Mouse (Mus musculus): ENCODE measurements around the gene Faah.
A peak's percentile ranks its signal among the peaks of the same experiment; 100 is the strongest.

- TF ChIP-seq CTCF (IDR thresholded peaks at IDR 0.05) (peak; percentile 87), POLR2A (IDR thresholded peaks at IDR 0.05; ENCODE audit: insufficient read depth, low read depth, low read length) (no peak), EP300 (IDR thresholded peaks at IDR 0.05; ENCODE audit: insufficient read depth, low read depth, low read length) (no peak)
These were observed 65.0 kb downstream of the Faah start for GRCm38 (mm10) chr4:115952758-115953157.
